Mouse (Mus musculus) midbrain, postnatal 0 days (tissue): ENCODE results near the gene Olfr1396. TPM values are rescaled to one million over a fixed set of nuclear protein-coding genes. Genes with fewer than 3 reads are reported as not detected.

Experiments used
- ATAC-seq: fragments of 200-750 bp; cut with Nextera tagmentation; 2 replicates; pipeline ENCODE4 v1.8.0; 2017; ENCODE audit warnings: moderate number of reproducible peaks, mild to moderate bottlenecking, moderate TSS enrichment, moderate library complexity; ENCODE audit not compliant: low FRiP score
- DNase-seq: peaks from one replicate; pipeline ENCODE4 v3.0.0-alpha.2; 2015; ENCODE audit warnings: low spot score
- H3K27ac ChIP-seq: fragments of 300-500 bp; sonication (generic); 2 replicates; pipeline ENCODE4 v1.5.1; 2014; ENCODE audit warnings: low read depth, mild to moderate bottlenecking, low read length, mixed read lengths
- H3K27me3 ChIP-seq: fragments of 300-500 bp; sonication (generic); 2 replicates; pipeline ENCODE4 v1.6.1; 2014; ENCODE audit warnings: low read length, control low read depth, mixed read lengths; ENCODE audit not compliant: insufficient read depth
- H3K36me3 ChIP-seq: fragments of 300-500 bp; sonication (generic); 2 replicates; pipeline ENCODE4 v1.6.1; 2014; ENCODE audit warnings: low read length, control low read depth, mixed read lengths; ENCODE audit not compliant: insufficient read depth
- H3K4me1 ChIP-seq: fragments of 300-500 bp; sonication (generic); 2 replicates; pipeline ENCODE4 v1.6.1; 2014; ENCODE audit warnings: mild to moderate bottlenecking, control low read depth, antibody characterized with exemption, low read length, mixed read lengths; ENCODE audit not compliant: insufficient read depth
- H3K4me2 ChIP-seq: fragments of 300-500 bp; sonication (generic); 2 replicates; pipeline ENCODE4 v1.6.1; 2014; ENCODE audit warnings: low read depth, mild to moderate bottlenecking, low read length, mixed read lengths; ENCODE audit not compliant: poor library complexity, severe bottlenecking
- H3K4me3 ChIP-seq: fragments of 300-500 bp; sonication (generic); 2 replicates; pipeline ENCODE4 v1.5.1; 2014; ENCODE audit warnings: low read depth, mild to moderate bottlenecking, low read length, moderate library complexity
- H3K9ac ChIP-seq: fragments of 300-500 bp; sonication (generic); replicated peaks from 2 replicates; pipeline ENCODE4 v1.6.1; 2014; ENCODE audit warnings: mild to moderate bottlenecking, low read length, moderate library complexity, mixed read lengths; ENCODE audit not compliant: poor library complexity, severe bottlenecking
- H3K9me3 ChIP-seq: fragments of 300-500 bp; sonication (generic); 2 replicates; pipeline ENCODE4 v1.6.1; 2016; ENCODE audit warnings: low read length, control low read depth
- CTCF ChIP-seq: IDR thresholded peaks from 2 replicates; pipeline ENCODE4 v1.5.1; 2016; ENCODE audit warnings: antibody characterized with exemption, mild to moderate bottlenecking
- WGBS: fragments of 180-500 bp; shearing (Covaris S2); extraction: QIAGEN DNeasy Blood & Tissue Kit; methylation state at CpG from one replicate; pipeline ENCODE4 v1.1.7; 2014; 5-methylcytosine and 5-hydroxymethylcytosine counted together
- polyA plus RNA-seq: library from polyadenylated mRNA; unstranded; fragments of >200 nt; fragmentation: Nextera tagmentation; extraction: Ambion mirVana; gene quantifications from 2 replicates; pipeline ENCODE4 v1.2.1, GENCODE M21; 2015
- total RNA-seq: library from RNA; depleted of rRNA; stranded (reverse); fragments of >200 nt; gene quantifications from 2 replicates; pipeline ENCODE4 v1.2.3, GENCODE M21; 2014

The Olfr1396 gene
- total and polyA plus RNA-seq, 2 experiments from 2014 or later: not detected

DNA sequence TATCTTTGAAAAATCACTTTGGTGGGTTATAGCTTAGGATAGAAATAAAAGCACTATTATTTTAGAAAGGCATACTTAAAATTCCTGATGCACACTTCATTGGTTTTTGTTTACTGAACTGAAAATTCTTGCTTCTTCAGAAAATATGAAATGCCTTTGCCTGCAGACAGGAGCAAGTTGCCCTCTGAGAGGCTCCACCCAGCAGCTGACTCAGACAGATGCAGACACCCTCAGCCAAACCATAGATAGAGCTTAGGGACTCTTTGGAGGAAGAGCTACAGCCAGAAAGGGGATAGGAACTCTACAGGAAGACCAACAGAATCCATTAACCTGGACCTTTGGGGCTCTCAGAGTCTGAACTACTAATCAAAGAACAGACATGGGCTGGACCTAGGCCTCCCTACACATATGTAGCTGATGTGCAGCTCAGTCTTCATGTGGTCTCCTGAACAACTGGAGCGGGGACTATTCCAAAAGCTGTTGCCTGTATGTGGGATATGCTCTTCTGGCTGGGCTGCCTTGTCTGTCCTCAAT is 22.6 kb downstream of the Olfr1396 start:
- Histone ChIP-seq H3K9ac (no peak overlapping the region), H3K27ac (no peak overlapping the region), H3K9me3 (no peaks in the 10 kb centered on the region), H3K4me1 (no peaks in the 10 kb centered on the region), H3K27me3 (no peaks in the 10 kb centered on the region), H3K4me3 (no peak overlapping the region), H3K4me2 (no peak overlapping the region), H3K36me3 (no peaks in the 10 kb centered on the region)
- 92% methylated on average over 1 of the region's 1 CpGs for WGBS
- TF ChIP-seq CTCF: no peak
- no peak for DNase-seq
- no peak for ATAC-seq

DNA sequence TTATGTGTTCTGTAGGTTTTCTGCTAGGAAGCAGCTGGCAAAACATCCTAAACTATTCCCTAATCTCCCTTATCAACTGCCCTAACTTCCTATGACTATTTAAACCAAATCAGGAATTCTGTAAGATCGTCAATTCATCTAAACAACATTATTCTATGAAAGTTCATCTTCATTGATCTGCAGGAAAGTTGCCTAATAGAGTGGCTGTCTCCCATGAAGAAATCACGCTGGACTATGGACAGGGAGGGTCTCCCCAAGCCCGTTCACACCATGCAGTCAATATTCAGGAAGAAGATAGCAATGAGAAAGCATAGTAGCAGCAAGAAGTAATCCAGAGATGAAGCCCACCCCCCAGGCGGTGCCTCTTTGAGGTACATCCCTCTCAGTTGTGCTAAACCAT is 23.5 kb downstream of the Olfr1396 start:
- Histone ChIP-seq H3K9me3 (no peaks in the 10 kb centered on the region), H3K4me3 (no peak overlapping the region), H3K4me2 (no peak overlapping the region), H3K4me1 (no peaks in the 10 kb centered on the region), H3K27me3 (no peaks in the 10 kb centered on the region), H3K9ac (no peak overlapping the region), H3K27ac (no peak overlapping the region), H3K36me3 (no peaks in the 10 kb centered on the region)
- TF ChIP-seq CTCF: no peak
- ATAC-seq: no peak
- WGBS: 85% methylated on average over 4 of the region's 4 CpGs
- DNase-seq: no peak

DNA sequence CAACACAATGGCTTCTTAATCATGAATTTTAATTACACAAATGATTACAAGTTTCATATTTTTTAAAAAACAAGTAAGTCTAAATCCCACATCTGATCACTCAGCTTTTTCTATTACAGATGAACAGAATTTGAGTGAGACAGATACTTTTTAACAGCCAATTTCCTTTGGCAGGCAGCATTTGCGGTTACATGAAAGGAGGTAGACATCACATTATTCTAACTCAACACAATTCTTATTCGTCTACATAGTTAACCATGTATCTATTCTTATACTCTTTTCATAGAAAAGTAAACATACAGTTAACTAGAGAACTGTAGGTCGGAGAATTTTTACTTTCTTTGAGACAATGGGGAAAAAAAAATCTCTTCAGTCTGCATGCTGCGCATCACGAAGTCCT is 24.1 kb downstream of the Olfr1396 start:
- Histone ChIP-seq H3K4me2 (no peak overlapping the region), H3K4me3 (no peak overlapping the region), H3K36me3 (no peaks in the 10 kb centered on the region), H3K27ac (no peak overlapping the region), H3K9ac (no peak overlapping the region), H3K27me3 (no peaks in the 10 kb centered on the region), H3K4me1 (no peaks in the 10 kb centered on the region), H3K9me3 (no peaks in the 10 kb centered on the region)
- no peak for TF ChIP-seq CTCF
- 89% methylated on average over 5 of the region's 5 CpGs for WGBS
- ATAC-seq: no peak
- no peak for DNase-seq

DNA sequence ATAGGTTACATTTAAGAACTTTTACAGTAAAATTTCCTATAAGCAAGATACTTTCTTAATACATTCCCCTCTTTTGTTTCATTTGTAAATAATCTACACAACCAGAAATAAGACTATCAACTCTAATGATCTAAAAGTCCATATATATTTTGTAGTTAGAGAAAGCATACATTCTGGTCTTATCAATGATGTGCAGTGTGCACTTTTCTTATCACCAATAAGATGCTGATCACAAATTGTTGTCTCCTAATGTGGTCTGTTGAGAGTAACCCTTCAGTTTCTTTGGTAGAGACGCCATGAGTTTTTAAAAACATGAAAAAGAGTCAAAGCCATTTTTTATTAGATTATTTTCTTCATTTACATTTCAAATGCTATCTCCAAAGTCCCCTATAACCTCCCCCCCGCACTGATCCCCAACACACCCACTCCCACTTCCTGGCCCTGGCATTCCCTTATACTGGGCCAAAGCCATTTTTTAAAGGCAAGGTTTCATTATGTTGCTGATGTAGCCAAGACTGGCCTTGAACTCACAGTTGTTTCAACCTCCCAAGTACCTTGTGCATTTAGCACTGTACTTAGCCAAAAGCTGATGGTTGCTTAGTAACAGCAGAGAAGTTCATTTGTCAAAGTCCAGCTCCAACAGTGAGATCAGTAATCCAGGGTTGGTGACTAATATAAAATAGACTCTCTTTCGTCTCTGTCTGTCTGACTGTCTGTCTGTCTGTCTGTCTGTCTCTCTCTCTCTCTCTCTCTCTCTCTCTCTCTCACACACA is 24.8 kb downstream of the Olfr1396 start:
- TF ChIP-seq CTCF: no peak
- H3K4me2 ChIP-seq: no peak overlapping the region
- no peak for ATAC-seq
- no peak overlapping the region for H3K4me3 ChIP-seq
- H3K9me3 ChIP-seq: no peaks in the 10 kb centered on the region
- H3K9ac ChIP-seq: no peak overlapping the region
- H3K4me1 ChIP-seq: no peaks in the 10 kb centered on the region
- H3K27me3 ChIP-seq: no peaks in the 10 kb centered on the region
- H3K36me3 ChIP-seq: no peaks in the 10 kb centered on the region
- no peak for DNase-seq
- 82% methylated on average over 3 of the region's 3 CpGs for whole genome bisulfite sequencing
- H3K27ac ChIP-seq: no peak overlapping the region

DNA sequence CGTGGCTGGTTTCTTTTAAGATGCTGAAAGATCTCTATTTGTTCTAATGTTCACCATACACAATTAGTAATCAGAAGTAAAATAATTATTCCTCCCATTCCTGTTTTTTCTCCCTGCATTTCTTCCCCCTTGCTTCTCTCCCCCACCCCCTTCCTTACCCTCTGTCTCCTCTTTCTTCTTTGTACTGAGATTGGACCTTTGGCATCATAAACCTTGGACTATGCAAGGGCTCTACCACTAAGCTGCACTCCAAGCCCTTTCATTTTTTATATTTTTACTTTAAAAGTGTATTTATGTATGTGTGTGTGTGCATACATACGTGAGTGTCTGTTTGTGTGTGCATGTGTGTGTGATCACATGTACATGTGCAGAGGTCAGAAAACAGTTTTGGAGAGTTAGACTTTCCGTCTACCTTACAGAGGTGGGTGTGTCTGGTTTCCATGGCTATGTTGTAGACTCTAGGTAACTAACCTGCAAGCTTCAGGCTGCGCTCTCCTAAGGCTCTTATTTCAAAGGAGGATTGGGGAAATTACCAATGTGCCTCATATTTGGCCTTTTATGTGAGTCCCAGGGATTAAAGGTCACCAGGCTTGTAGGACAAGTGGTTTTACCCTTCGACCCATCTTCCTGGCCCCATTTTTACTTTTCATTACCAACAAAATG is 25.6 kb downstream of the Olfr1396 start:
- 91% methylated on average over 5 of the region's 5 CpGs for WGBS

More for the DNA sequence above, 25.6 kb downstream of the Olfr1396 start:
- ATAC-seq (no peak), DNase-seq (no peak)
- Histone ChIP-seq H3K4me3 (no peak overlapping the region), H3K4me1 (no peaks in the 10 kb centered on the region), H3K4me2 (no peak overlapping the region), H3K36me3 (no peaks in the 10 kb centered on the region), H3K27ac (no peak overlapping the region), H3K27me3 (no peaks in the 10 kb centered on the region), H3K9me3 (no peaks in the 10 kb centered on the region), H3K9ac (no peak overlapping the region)
- TF ChIP-seq CTCF: no peak
